1 mouse cellular context compared by ENCODE assay signal in genomic region chr2:152726751-152727335, GRCm38 (mm10).
TF ChIP-seq lines count a peak whose summit lies in the region.

No protein-coding gene starts in this region.

TF ChIP-seq in CH12.LX, 34 proteins besides CTCF, POLR2A, EP300 and RAD21:
- no peak for TF ChIP-seq MAZ (IDR thresholded peaks at IDR 0.05; ENCODE audit: low read depth, low read length)
- TF ChIP-seq BHLHE40 (IDR thresholded peaks at IDR 0.05; ENCODE audit: low read depth, low read length): 0 out of 2 replicates have a peak, but pooled peaks have one; percentile 28
- TF ChIP-seq TBP (conservative IDR thresholded peaks at IDR 0.05; ENCODE audit: low read depth, low read length): no peak
- TF ChIP-seq ZC3H11A (IDR thresholded peaks at IDR 0.05; ENCODE audit: low read depth, low read length): no peak
- no peak for TF ChIP-seq ZNF384 (IDR thresholded peaks at IDR 0.05; ENCODE audit: low read depth, low read length)
